Mouse (Mus musculus): Measurements from ENCODE around the gene Rnft1. TPM values are rescaled to one million over a fixed set of nuclear protein-coding genes. Genes with fewer than 3 reads are reported as not detected.

Gene Rnft1
- 79.5 TPM for polyA plus RNA-seq (2014; fragmentation: Illumina TruSeq; extraction: RNeasy Lipid Tissue Mini Kit (QIAGEN cat#74804); ENCODE audit: low read depth, low replicate concordance)

DNA sequence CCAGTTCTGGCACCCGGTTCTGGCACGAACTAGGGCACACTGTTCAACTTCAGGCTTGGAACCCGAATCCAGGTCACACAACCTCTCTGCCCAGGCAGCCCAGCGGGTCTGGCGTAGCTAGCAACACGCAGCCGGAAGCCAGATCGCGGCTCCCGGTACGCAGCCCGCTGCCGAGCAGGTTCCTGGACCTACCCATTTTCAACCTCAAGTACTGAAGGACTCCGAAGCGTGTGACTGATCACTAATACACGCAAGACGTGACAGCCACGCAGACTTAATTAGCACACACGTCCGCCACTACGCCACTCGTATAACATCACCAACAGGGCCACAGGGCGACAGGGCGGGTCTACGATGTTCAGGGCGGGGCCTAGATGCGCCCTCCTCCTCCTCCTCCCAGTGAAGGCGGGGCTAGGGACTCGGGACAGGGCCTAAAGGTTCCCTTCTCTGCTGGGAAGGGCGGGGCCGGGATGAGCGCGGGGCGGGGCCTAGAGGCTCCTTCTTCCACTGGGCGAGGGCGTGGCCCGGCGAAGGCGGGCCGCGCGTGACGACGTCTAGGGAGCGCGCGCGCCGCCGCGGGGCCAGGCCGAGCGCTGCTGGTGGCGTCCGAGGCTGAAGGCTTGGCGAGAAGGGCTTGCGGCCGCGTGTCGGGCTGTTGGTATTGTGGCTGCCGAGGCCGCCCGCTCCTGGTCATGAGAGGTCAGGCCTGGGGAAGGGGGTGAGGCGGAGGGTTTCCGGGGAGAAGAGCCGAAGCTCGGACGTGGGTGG lies at the start of gene Rnft1:
TSS of gene Rnft1 (plus strand) at position 557 of the 768 bp plus-strand sequence.

DNA sequence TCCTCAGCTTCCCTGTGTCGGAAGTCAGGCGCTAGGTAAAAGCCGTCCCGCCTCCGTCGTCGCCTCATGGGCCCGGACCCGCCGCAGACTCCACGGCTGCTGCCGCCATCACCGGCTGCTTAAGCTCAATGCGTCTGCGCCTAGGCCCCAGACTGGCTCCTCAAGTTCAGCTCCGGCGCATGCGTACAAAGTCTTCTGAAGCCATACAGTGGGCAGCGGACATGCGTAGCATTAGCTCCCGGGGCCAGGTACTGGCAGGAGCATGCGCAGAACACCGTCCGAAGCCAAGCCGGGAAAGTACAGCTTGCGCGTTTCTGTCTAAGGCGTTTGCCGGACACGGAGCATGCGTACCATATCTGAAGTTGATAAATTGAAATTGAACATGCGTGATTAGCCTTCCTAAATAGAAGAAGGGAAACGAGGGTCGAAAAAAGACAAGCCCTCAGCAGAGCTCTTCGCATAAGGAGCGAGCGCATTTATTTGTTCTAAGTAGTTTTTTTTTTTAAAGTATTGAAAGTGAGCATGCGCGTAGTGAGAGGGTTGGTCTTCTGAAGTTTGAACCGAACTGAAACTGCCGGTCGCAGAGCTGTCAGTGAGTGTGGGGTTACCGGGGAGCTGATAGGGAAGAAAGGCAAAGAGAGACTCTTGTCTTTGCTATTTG lies 60.3 kb downstream of the Rnft1 start, which contains the start of the genes Rps6kb1 and Tubd1:
TSS of gene Rps6kb1 (minus strand) at position 167 of the 661 bp plus-strand sequence.
TSS of gene Tubd1 (plus strand) at position 353 of the 661 bp plus-strand sequence.

Other genes with a start within 250 kb of the Rnft1 start
- 74.1 TPM for gene Ints2, start 227.1 kb upstream of the Rnft1 start, polyA plus RNA-seq (2014; fragmentation: Illumina TruSeq; extraction: RNeasy Lipid Tissue Mini Kit (QIAGEN cat#74804); ENCODE audit: low read depth, low replicate concordance)
- 75.9 TPM for gene Med13, start 127.1 kb upstream of the Rnft1 start, polyA plus RNA-seq (2014; fragmentation: Illumina TruSeq; extraction: RNeasy Lipid Tissue Mini Kit (QIAGEN cat#74804); ENCODE audit: low read depth, low replicate concordance)
- gene Rps6kb1, start 60.1 kb downstream of the Rnft1 start, polyA plus RNA-seq (2014; fragmentation: Illumina TruSeq; extraction: RNeasy Lipid Tissue Mini Kit (QIAGEN cat#74804); ENCODE audit: low read depth, low replicate concordance), result 32.6 TPM
- gene Tubd1, start 60.3 kb downstream of the Rnft1 start, polyA plus RNA-seq (2014; fragmentation: Illumina TruSeq; extraction: RNeasy Lipid Tissue Mini Kit (QIAGEN cat#74804); ENCODE audit: low read depth, low replicate concordance), result 5.1 TPM
- 363 TPM for gene Vmp1, start 199.2 kb downstream of the Rnft1 start, polyA plus RNA-seq (2014; fragmentation: Illumina TruSeq; extraction: RNeasy Lipid Tissue Mini Kit (QIAGEN cat#74804); ENCODE audit: low read depth, low replicate concordance)
- 18.6 TPM for gene Ptrh2, start 199.3 kb downstream of the Rnft1 start, polyA plus RNA-seq (2014; fragmentation: Illumina TruSeq; extraction: RNeasy Lipid Tissue Mini Kit (QIAGEN cat#74804); ENCODE audit: low read depth, low replicate concordance)

Data from kidney, adult 10 weeks (tissue).